Mouse (Mus musculus) layer of hippocampus, adult 11-12 months (tissue): Measurements from ENCODE around the gene Prickle2.

Source experiments
- DNase-seq: peaks from one replicate; pipeline ENCODE4 v3.0.0; 2022; ENCODE audit warnings: low spot score

Prickle2 gene

GRCm38 (mm10) chr6:92446662-92447061 is 259.3 kb downstream of the Prickle2 start:
- DNase-seq: no peak

- peak; percentile 48 for DNase-seq
Observed at GRCm38 (mm10) chr6:92441205-92441604, 264.8 kb downstream of the Prickle2 start.

GRCm38 (mm10) chr6:92440251-92440650 is 265.7 kb downstream of the Prickle2 start:
- DNase-seq: no peak

- DNase-seq: no peak
Observed at GRCm38 (mm10) chr6:92432146-92432545, 273.8 kb downstream of the Prickle2 start.

GRCm38 (mm10) chr6:92427406-92428171 is 278.4 kb downstream of the Prickle2 start:
- no peak for DNase-seq

GRCm38 (mm10) chr6:92425901-92426300 is 280.1 kb downstream of the Prickle2 start:
- no peak for DNase-seq

GRCm38 (mm10) chr6:92425476-92425875 is 280.5 kb downstream of the Prickle2 start:
- DNase-seq: no peak

- DNase-seq: no peak
Observed at GRCm38 (mm10) chr6:92424991-92425390, 281.0 kb downstream of the Prickle2 start.

- DNase-seq: peak; percentile 33
Observed at GRCm38 (mm10) chr6:92422286-92422685, 283.7 kb downstream of the Prickle2 start.

- DNase-seq: no peak
Observed at GRCm38 (mm10) chr6:92420106-92420505, 285.8 kb downstream of the Prickle2 start.

- DNase-seq: no peak
Observed at GRCm38 (mm10) chr6:92415405-92415755, 290.6 kb downstream of the Prickle2 start.

GRCm38 (mm10) chr6:92414478-92415404 is 291.2 kb downstream of the Prickle2 start:
- DNase-seq: no peak

- no peak for DNase-seq
Observed at GRCm38 (mm10) chr6:92413982-92414381, 292.0 kb downstream of the Prickle2 start.

GRCm38 (mm10) chr6:92409788-92410187 is 296.2 kb downstream of the Prickle2 start:
- DNase-seq: no peak

GRCm38 (mm10) chr6:92407259-92407658 is 298.7 kb downstream of the Prickle2 start:
- DNase-seq: no peak

GRCm38 (mm10) chr6:92405571-92405970 is 300.4 kb downstream of the Prickle2 start:
- DNase-seq: no peak

GRCm38 (mm10) chr6:92397876-92398275 is 308.1 kb downstream of the Prickle2 start:
- peak; percentile 43 for DNase-seq

- no peak for DNase-seq
Observed at GRCm38 (mm10) chr6:92395556-92395955, 310.4 kb downstream of the Prickle2 start.

GRCm38 (mm10) chr6:92395143-92395542 is 310.8 kb downstream of the Prickle2 start:
- no peak for DNase-seq

GRCm38 (mm10) chr6:92394628-92395027 is 311.3 kb downstream of the Prickle2 start:
- no peak for DNase-seq

GRCm38 (mm10) chr6:92390321-92390720 is 315.6 kb downstream of the Prickle2 start:
- peak; percentile 45 for DNase-seq

GRCm38 (mm10) chr6:92388681-92389080 is 317.3 kb downstream of the Prickle2 start:
- DNase-seq: no peak

GRCm38 (mm10) chr6:92383196-92383782 is 322.7 kb downstream of the Prickle2 start:
- DNase-seq: no peak
